Mouse (Mus musculus) regulatory T cell (primary cell): ENCODE data around the gene Abraxas2.

Experiments
- in situ Hi-C: fragments of 300-600 bp; cut with MboI, MseI; formaldehyde crosslinking; loops from one replicate; pipeline ENCODE4 v1.15.1; 2025; ENCODE audit warnings: high pct_unique_total_duplicates

Abraxas2 gene

DNA sequence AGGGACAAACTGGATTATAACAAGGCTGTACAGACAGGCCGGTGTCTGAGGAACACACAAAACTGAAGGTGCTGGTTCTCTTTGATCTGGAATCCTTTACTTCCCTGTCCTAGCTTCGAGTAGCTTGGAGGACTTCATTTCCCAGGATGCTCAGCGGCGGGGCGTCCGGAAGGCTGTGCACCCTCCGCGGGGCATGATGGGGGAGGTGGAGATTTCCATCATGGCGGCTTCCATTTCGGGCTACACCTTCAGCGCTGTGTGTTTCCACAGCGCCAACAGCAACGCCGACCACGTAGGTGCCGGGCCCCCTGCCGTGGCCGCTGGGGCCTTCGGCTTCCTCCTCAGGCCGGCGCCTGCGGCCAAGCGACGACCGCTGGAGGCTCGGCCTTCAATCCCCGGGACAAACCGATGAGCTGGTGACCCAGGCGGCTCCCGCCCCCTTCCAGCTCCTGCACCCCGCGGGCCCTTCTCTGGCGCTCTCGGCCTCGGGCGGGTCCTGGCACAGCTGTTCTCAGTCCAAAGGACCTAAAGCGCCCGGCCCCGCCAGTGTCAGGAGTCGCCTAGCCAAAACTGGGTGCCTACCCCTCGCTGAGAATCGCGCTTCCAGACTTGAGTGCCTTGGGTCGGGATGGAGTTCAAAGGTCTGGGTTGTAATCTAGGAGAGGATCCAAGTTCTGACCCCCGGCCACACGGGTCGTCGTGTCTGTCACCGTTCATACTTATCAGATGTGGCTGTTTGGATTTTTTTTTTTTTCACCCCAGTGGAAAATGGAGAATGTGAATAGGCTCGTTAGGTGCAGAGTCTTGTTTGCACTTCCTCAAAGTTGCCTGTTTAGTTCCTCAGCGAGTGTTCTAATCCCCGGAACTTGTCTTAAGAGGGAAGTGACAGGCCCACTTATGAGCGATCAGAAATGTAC is at the start of gene Abraxas2:
Gene Abraxas2, plus strand, starts transcription at position 184 of the 917 bp plus-strand sequence.
- in situ Hi-C loops = loop anchor here (5.0 kb wide), 1 partner anchor 42 kb away; no protein-coding TSS in a partner anchor

DNA sequence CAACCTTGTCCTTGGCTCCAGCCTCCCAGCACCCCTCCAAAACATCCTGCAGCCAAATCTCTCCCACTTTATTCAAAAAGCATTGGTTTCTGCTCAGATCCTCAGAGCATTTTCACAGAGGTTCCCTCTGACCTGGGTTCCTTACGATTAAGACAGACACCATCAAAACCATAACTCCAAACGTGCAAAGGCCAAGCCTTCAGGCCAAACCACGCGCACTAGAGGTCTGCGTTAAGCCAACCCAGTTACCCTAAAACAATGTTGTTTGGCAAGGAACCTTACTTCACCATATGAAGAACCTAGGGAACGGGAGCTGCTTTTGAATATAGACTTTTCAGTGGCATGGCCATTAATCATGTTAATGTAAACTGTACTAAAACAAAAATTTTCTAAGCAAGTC is 49.3 kb upstream of the Abraxas2 start:
- in situ Hi-C loops = no loop called here

DNA sequence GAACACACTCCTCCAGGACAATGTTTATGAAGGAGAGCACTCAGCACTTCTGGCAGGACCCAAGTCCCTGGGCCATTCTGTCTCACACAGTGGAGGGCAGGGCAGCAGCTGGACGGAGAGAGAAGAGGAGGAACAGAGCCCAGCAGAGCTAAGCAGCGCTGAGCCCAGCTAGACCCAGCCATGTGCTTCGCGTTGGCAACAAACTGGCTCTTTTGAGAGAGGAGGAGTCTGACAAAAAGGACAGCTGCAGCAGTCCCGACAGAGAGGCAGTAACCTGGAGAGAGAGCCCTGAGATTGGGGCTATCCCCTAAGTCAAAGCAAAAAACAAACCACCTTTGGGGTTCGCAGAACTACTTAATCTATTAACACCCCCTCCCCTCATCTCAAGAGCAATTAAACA is 48.7 kb upstream of the Abraxas2 start:
- in situ Hi-C loops = no loop called here

DNA sequence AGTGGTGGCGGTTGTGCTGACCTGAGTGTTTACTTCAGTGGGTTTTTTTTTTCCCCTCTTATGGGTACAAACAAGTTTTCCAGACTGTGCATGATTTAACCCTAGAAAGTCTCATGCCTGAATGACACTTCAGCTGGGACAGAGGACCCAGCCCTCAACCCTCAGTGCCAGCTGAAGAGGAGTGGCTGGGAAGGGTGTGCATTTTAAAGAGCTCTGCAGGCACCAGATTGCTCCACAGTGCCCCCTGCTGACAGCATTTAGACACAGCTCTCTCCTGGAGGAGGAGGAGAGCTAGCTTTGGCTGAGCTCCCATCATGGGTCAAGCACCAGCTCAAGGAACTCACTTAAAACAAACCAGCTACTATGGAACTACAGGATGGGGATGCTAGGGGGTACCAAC is 48.1 kb upstream of the Abraxas2 start:
- in situ Hi-C loops = no loop called here

DNA sequence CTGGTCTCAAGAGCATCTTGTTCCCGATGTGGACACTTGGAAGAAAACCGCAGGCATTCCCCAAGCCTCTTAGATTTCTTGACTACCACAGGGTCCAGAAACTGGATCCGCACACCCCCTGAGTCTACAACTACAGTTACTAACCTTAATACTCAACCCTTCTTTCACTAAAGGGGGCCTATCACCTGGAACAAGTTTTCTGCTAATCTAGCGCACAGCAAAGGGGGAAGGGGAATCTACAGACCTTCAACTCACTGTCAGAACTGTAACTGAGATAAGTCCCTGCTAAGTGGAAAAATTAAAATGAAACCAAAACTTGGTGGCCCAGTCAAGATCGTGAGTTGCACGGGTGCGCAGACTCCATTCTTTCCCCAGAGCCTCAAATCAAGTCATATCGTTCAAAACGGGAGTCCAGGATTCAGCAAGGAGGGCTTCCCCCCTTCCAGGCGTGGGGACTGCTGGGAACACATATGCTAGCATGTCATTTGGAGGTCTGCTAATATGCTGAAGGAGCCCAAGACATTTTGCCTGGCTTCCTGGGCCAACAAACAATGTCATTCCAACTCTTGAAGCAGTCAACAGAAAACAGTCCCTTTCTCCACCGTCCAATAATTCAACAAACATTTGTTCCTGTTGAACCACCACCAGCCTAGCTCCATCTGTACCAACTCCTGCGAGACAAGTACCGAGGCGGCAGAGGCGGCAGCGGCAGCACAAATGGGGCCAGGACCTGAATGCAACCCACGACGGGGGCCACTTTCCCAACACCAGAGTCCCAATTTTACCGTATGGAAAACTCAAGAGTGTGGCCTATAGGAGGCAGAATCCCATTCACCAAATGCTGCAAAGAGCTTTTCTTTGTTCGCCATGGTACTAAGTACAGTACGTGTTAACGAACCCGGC is 47.1 kb upstream of the Abraxas2 start:
- in situ Hi-C loops = no loop called here

DNA sequence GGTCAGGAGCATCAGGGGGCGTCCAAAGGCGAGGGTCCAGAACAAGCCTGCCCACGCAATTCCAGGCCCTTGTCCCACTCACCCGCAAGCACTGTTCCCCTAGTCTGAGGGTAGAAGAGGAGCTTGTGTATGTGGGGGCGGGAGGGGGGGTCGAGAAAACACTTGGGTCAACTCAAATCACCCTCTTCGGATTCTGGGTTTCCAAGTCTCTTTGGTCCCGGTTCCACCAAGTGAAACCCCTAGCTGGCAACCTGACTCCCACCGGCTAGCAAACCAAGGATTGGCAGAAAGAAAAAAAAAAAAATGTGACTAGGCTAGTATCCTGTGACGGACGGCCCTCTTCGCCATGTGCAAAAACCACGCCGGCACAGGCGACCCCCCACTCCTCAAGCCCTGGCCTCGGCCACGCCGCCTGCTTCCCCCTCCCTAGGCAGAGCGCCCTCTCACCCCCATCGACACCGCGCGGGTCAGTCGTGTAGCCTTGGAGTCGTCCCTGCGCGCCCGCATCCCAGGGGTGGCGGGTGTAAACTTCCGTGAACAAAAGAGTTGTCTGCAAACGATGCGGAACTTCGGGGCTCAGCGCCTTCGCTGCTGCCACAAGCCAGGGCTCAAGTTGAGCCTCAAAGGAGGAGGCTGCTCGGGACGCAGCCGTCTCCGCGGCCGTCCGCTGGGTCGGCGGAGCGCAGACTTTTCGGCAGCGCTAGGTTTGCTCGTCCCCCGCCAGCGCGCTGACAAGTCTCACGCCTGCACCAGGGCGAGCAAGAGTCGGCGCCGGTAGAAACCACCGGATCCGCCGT is 46.2 kb upstream of the Abraxas2 start:
- in situ Hi-C loops = no loop called here

DNA sequence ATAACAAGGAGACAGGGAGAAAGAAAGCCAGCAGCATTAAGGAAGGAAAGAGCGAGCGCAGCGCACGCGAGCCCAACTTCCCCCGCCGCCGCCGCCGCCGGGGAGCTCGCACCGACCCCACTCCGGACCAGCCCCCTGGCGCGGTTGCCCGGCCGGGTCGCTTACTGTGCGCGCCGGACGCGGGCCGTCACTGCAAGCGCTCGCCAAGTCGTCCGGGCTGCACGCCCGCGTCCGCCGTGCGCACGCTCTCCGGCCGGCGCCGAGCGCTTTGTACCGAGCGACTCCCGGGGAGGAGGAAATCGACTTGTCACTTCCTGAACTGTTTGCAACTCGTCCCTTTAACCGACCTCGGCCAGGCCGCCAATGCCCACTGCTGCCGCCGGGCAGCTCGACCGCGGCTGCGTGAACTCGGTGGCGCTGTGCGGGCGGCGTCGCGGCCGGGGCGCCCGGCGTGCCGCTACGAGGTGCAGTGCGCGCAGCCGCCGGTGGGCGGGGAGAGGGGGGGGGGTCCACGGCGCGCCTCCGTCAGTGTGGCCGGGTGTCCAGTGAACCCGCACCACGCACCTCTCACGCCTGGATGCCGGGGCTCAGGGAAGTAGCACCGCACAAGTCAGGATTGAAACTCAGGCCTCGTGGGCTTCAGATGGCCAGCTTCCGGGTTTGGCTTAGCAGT is 45.5 kb upstream of the Abraxas2 start, which contains the start of gene Fam53b:
Gene Fam53b, minus strand, starts transcription at position 471 of the 673 bp plus-strand sequence.
- in situ Hi-C loops = no loop called here

DNA sequence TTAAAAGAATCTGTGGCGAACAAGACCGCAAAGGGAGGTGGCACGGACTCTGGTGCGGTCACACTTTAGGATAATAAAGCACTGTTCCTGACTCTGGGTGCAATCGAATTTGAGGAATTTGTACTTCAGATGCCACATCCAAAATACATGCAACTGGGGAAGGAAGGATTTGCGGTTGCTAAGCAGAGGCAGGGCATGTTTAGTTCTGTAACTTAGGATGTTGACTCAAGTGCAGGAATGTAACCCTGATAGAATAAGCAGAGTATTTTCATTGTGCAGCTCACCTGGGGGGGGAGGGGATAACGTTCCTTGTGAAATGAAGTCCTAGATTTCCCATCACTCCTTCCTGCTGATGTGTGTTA is 45.0 kb upstream of the Abraxas2 start:
- in situ Hi-C loops = no loop called here

DNA sequence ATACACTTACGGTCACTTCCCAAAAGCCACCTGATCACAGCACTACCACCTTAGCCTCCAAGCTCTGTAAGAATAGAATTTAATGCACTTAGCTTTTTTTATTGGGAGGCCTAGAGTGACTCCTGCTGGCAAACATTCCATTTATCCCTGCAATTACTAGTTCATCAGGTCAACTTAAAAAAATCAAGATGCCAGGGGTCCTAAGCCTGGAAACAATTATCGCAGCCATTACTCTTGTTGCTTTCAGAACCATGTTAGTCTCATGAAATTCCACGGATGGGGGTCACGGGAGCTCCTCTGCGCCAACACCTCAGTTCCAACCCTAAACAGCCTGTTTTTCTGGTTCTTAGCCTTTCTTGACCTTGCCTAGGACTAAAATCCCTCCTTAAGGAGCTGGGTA is 43.9 kb upstream of the Abraxas2 start:
- in situ Hi-C loops = loop anchor here (5.0 kb wide), 3 partner anchors 42 to 163 kb away; partner anchors contain the start of gene Abraxas2

DNA sequence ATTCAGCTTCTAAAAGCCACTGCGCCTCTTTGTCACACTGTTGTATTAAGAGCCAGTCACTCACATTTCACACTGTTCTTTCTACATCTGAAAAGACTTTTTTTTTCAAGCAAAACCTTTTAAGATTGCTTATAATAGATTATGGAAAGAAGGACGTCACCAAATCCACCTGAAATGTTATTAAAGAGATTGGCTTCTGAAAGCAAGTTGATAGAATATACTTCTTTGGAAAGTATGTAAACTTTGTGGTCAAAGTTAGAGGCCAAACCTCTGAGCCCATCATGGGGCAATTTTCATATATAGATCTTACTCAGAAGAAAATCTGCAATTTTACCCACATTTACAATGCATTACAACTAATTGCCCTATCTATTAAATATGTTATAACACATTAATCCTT is 42.5 kb upstream of the Abraxas2 start:
- in situ Hi-C loops = loop anchor here (5.0 kb wide), 3 partner anchors 41 to 164 kb away; partner anchors contain the start of gene Abraxas2

DNA sequence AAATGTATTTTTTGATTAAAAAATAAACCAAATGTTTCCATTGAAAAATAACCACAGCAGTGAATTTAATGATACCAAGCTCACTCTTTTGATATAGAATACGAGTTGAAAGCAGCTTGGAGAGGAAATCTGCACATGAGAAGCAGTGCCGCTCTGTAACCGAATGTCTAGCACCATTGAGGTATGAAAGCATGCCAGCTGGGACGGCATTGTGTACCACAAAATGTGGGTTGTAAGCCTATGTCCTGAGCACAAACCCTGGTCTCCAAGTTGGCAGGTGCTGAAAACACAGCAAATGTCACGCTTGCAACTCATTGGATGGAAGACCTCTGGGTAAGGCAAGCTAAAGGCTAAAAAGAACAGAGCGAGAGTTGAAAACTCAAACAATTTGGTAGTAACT is 42.0 kb upstream of the Abraxas2 start:
- in situ Hi-C loops = loop anchor here (5.0 kb wide), 3 partner anchors 40 to 165 kb away; partner anchors contain the start of gene Abraxas2

DNA sequence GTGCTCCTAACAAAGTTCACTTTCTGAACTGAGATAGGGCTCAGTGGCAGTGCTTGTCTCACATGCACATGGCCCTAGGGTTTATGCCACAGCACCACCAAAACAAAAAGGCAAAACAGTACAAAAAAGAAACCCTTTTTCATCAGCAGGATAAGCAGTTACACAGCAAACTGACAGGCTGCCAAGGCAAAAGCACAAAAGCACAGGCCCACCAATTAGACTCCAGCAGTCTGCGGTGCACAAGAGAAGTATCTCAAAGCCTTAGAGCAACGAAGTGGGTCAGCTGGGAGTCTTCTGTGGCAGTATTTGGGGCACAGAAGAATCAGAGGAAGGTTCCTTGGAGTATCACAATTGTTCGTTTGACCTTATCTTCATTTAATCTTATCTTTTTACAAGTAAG is 38.3 kb upstream of the Abraxas2 start:
- in situ Hi-C loops = no loop called here

DNA sequence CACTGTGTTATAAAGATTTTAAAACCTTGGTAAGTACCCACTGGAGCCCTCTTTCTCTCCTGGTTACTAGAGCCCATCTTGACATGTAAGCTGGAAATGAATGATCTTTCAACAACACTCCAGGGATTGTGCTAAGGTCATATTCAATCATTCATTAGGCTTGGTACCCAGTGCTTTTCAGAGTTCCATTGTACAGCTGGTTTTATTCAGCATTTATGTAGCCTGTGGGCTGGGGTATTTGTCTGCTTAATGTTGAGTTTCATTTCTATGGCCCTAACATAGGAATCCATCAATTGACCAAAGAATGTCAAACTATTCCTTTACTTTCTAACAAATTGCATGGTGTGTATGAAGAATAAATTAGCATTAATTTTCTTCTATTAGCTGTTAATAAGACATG is 35.2 kb upstream of the Abraxas2 start:
- in situ Hi-C loops = no loop called here

DNA sequence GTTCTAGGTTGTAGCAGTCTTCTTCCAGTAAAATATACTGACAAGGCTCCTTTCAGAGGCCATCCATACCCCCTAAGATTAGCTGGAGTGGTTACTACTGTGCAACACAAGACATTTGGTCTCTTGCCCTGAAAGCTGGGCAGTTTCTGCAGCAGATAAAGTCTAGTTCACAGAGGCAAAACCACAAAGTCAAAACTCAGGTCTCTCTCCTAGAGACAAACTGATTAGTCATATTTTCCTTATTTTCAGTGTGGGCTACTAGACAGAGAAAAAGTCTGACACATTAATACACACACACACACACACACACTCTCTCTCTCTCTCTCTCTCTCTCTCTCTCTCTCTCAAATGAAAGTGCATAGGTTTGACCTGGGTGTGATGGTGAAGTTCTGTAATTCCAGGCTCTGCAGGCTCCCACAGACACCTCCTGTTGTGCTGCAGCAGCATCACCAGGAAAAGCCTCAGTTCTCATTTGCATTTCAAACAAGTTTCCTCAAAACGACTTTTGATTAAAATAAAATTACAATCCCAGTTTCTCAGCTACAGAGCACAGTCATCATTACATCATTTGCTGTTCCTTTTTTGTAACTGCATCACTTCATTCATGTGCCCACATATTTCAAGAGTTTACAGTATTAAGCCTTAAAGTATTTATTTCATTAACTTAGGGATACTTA is 34.5 kb upstream of the Abraxas2 start:
- in situ Hi-C loops = no loop called here

DNA sequence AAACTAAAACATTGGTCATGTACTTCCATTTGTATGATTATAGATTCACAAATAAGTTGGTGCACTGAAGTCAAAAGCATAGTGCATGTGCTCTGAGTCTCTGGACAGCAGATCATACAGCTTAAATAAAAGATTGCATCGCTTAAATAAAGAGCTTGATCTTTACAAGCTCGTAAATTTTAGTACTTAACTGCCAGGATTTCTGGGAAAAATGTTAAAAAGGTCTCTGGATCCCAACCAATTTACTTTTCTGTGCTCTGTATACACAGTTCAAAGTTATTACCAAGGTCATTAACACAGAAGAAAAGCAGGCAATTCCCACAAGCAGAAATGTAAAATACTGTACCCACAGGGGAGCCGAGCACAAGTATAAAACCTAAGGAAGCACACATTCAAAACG is 28.1 kb upstream of the Abraxas2 start:
- in situ Hi-C loops = no loop called here

DNA sequence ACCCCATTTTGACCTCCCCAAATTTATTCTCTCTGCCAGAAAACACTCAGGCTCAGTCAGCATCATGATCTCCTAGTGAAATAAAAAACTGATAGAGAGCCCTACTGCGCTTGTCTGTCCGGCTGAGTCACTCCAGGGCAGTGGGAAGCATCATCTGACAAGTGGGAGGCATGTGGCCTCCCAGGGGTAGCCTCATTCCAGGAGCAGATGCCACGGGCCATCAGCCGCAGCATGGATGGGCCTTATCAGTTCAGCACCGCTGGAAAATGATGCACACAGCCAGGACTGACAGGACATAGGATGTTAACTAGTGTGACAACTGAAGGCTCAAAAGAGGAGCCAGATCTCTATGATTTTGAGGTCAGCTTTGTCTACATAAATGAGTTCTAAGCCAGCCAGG is 17.7 kb upstream of the Abraxas2 start:
- in situ Hi-C loops = no loop called here

DNA sequence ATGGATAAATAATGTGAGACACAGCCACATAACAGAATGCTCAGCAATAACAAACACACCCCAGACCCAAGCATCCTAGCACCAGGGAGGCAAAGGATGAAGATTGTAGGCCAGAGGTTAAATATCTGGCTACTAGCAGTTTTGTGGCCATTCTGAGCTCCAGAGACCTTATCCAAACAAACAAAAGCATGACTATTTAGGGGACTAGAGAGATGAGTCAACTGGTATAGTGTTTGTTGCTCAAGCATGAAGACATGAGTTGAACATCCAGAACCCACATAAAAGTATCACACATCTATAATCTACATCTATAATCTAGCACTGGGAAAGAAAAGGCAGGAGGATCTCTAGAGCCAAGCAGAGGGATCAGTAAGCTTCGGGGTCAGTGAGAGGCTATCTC is 16.6 kb upstream of the Abraxas2 start:
- in situ Hi-C loops = no loop called here

DNA sequence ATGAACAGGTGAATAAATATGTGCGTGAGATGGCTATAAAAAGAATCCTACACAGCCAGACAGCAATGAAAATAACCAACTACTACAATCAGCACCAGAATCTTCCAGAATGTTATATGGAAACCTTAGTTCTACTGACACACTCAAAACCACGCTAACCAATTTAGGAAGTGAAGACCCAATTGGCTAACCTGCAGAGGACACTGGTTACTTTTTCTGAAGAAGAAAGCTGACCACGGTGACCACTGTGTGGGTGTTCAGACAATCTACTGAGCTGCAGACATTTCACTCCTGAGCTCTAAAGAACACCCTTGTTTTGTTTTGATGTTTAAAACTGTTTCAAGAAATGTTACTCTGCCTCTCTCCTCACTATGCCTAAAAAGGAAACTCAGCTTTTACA is 15.9 kb upstream of the Abraxas2 start:
- in situ Hi-C loops = no loop called here

DNA sequence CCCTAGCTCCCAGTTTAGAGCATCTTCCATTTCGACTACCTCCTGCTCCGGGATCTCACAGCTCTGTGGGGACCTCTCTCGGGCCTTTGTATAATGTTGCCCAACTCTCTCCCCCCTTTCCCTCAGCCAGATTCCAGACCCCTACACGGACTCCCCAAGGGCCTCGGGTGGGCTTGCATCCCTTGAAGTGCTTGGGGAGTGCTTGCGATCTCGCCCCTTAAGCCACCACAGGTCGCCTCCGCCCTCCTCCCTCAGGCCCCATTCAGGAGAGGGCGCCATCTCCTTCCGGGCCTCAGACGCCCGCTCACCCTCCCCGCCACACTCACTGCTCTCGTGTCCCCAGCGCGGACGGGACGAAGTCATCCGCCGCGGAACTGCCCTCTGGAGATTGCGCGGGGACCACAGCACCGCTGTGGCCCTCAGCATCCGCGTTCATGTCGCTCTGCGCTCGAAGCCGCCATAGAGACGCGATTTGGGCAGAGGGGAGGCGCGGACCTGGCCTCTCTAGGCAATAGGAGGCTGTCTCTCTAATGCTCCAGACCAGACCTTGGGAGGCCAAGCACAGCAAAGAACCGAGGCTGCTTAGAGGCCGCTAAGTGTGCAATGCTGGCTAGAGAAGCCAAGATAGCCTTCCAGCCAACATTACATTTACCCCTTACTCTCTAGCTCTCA is 6.7 kb upstream of the Abraxas2 start, which contains the start of gene Eef1akmt2:
Gene Eef1akmt2, minus strand, starts transcription at position 501 of the 672 bp plus-strand sequence.
- in situ Hi-C loops = no loop called here

DNA sequence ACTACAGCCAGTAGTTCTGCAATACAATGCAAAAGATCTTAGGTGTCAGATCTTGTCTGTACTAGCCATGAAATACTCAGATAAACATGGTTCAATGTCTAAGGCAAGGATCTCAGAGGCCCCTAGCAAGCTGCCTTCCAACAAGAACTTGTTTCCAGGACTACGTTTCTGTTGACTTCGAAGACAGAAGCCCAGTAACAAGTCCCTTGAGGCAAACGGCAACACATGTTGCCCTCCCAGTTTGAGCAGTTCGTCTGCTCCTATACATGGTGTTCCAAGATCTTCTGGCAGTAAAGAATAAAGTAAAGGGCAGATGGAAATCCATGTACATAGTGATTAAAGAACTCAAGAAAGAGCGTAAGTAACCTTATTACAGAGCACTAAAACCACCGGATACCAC is 5.7 kb upstream of the Abraxas2 start:
- in situ Hi-C loops = no loop called here
